Mouse (Mus musculus): ENCODE data around the gene Rps9.
"Not testable (repeated sequence)": the region's sequence is repeated elsewhere in the genome, so short reads cannot be mapped to it uniquely, and the experiment has no call there.

Gene Rps9

GRCm38 (mm10) chr7:3703148-3703878 lies 480 bp upstream of the Rps9 start:
- DNase-seq = no peak

GRCm38 (mm10) chr7:3704475-3704874 lies 682 bp downstream of the Rps9 start:
- DNase-seq = no peak

GRCm38 (mm10) chr7:3705461-3705860 lies 1.7 kb downstream of the Rps9 start:
- DNase-seq = not testable (repeated sequence)

- no peak for DNase-seq
Measured at GRCm38 (mm10) chr7:3705911-3706310, 2.1 kb downstream of the Rps9 start.

- DNase-seq = no peak
Measured at GRCm38 (mm10) chr7:3706343-3706934, 2.6 kb downstream of the Rps9 start.

GRCm38 (mm10) chr7:3707027-3707426 lies 3.2 kb downstream of the Rps9 start:
- DNase-seq = no peak

- no peak for DNase-seq
Measured at GRCm38 (mm10) chr7:3707568-3708413, 4.0 kb downstream of the Rps9 start.

- DNase-seq = not testable (repeated sequence)
Measured at GRCm38 (mm10) chr7:3708447-3708980, 4.7 kb downstream of the Rps9 start.

- DNase-seq = no peak
Measured at GRCm38 (mm10) chr7:3709000-3709399, 5.2 kb downstream of the Rps9 start.

GRCm38 (mm10) chr7:3712264-3712942 lies 8.6 kb downstream of the Rps9 start:
- DNase-seq = no peak

- no peak for DNase-seq
Measured at GRCm38 (mm10) chr7:3715249-3715648, 11.5 kb downstream of the Rps9 start.

- DNase-seq = peak; percentile 0
Measured at GRCm38 (mm10) chr7:3720268-3720667, 16.5 kb downstream of the Rps9 start, which contains the start of gene Pirb. TSS of gene Pirb (minus strand) at chr7:3720391.

- DNase-seq = not testable (repeated sequence)
Measured at GRCm38 (mm10) chr7:3725459-3725858, 21.7 kb downstream of the Rps9 start.

- DNase-seq = not testable (repeated sequence)
Measured at GRCm38 (mm10) chr7:3732675-3733074, 28.9 kb downstream of the Rps9 start.
